Mouse (Mus musculus) embryonic facial prominence, embryonic 10.5 days (tissue): ENCODE results near the gene Htr6. TPM values are rescaled to one million over a fixed set of nuclear protein-coding genes. Genes with fewer than 3 reads are reported as not detected.

Source experiments
- DNase-seq: peaks from one replicate; pipeline ENCODE4 v3.0.0-alpha.2; 2017; ENCODE audit warnings: low spot score
- H3K27ac ChIP-seq: fragments of 300-500 bp; sonication (generic); replicated peaks from 2 replicates; pipeline ENCODE4 v1.5.1; 2016; ENCODE audit warnings: mild to moderate bottlenecking
- H3K27me3 ChIP-seq: fragments of 300-500 bp; sonication (generic); replicated peaks from 2 replicates; pipeline ENCODE4 v1.6.1; 2016; ENCODE audit warnings: low read depth, mild to moderate bottlenecking; ENCODE audit not compliant: poor library complexity, severe bottlenecking
- H3K36me3 ChIP-seq: fragments of 300-500 bp; sonication (generic); replicated peaks from 2 replicates; pipeline ENCODE4 v1.6.1; 2016; ENCODE audit warnings: mild to moderate bottlenecking, moderate library complexity
- H3K4me1 ChIP-seq: fragments of 300-500 bp; sonication (generic); 2 replicates; pipeline ENCODE4 v1.6.1; 2016
- H3K4me3 ChIP-seq: fragments of 300-500 bp; sonication (generic); 2 replicates; pipeline ENCODE4 v1.5.1; 2016; ENCODE audit warnings: mild to moderate bottlenecking, moderate library complexity
- H3K9me3 ChIP-seq: fragments of 300-500 bp; sonication (generic); 2 replicates; pipeline ENCODE4 v1.6.1; 2016; ENCODE audit warnings: mild to moderate bottlenecking
- WGBS: fragments of 180-500 bp; shearing (Covaris S2); methylation state at CpG from one replicate; pipeline ENCODE4 v1.1.7; 2016; 5-methylcytosine and 5-hydroxymethylcytosine counted together
- polyA plus RNA-seq: library from polyadenylated mRNA; unstranded; fragments of >200 nt; fragmentation: Nextera tagmentation; extraction: Ambion mirVana; gene quantifications from 2 replicates; pipeline ENCODE4 v1.2.1, GENCODE M21; 2016

Gene Htr6
- polyA plus RNA-seq, 1 experiment from 2014 or later = 0.26 TPM

- no peak overlapping the region for H3K27ac ChIP-seq
- peaks cover 36% of the 10 kb centered on the region for H3K4me1 ChIP-seq
- no peaks in the 10 kb centered on the region for H3K9me3 ChIP-seq
- WGBS = 74% methylated on average over 11 of the region's 11 CpGs
- H3K27me3 ChIP-seq = peaks cover 53% of the 10 kb centered on the region
- DNase-seq = no peak
- H3K4me3 ChIP-seq = no peak overlapping the region
- H3K36me3 ChIP-seq = peaks cover 42% of the 10 kb centered on the region
These were observed 10.0 kb upstream of the Htr6 start for GRCm38 (mm10) chr4:139085337-139085736.

DNA sequence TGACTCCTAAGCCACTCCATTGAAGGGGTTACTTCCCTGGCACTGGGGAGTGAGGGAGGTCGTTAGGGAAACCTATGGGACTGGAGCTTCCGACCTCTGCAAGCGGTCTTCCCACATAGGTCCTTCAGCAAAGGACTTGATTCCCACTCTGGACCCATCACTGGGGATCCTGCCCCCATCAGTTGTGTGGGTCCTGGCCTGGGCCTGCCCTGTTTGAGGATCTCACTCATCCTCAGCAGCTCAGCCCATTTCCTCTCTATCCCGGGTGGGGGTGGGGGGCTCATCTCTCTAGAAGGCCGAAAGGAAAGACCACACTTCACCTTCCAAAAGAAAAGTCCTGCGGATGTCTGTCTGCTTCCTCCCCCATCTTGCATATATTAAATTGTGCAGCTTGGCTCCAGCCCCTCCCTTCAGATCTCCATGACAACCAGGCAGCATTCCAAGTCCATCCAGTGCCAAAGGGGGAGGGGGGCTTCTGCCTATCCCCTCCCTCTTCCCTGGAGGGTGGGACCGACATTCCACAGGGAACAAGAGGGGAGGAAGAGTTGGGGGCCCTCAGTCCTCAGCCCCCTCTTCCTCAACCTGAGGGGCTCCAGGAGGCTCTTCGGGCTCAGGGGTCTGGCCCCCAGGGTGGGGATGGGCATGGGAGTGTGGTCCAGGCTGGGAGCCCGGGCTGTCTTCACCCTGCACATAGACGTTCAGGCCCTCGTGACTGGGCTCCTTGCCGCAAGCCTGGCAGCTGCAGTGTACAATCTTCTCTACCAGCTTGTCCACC is 7.6 kb upstream of the Htr6 start:
- Histone ChIP-seq H3K27me3 (peaks cover 34% of the 10 kb centered on the region), H3K4me1 (peaks cover 27% of the 10 kb centered on the region), H3K36me3 (peaks cover 34% of the 10 kb centered on the region), H3K27ac (peak overlapping the region; percentile 63), H3K4me3 (peak overlapping the region; percentile 16; the same call in 1 of the 2 replicates), H3K9me3 (no peaks in the 10 kb centered on the region)
- 46% methylated on average over 12 of the region's 12 CpGs for WGBS
- peak; percentile 62 for DNase-seq

GRCm38 (mm10) chr4:139081270-139081931 is 6.0 kb upstream of the Htr6 start:
- peaks cover 42% of the 10 kb centered on the region for H3K27me3 ChIP-seq
- peaks cover 25% of the 10 kb centered on the region for H3K4me1 ChIP-seq
- no peak overlapping the region for H3K4me3 ChIP-seq
- peaks cover 34% of the 10 kb centered on the region for H3K36me3 ChIP-seq
- H3K27ac ChIP-seq = no peak overlapping the region
- WGBS = 80% methylated on average over 18 of the region's 18 CpGs
- DNase-seq = no peak
- no peaks in the 10 kb centered on the region for H3K9me3 ChIP-seq

- 94% methylated on average over 7 of the region's 7 CpGs for WGBS
- DNase-seq = no peak
- Histone ChIP-seq H3K27me3 (peaks cover 48% of the 10 kb centered on the region), H3K27ac (no peak overlapping the region), H3K36me3 (peaks cover 31% of the 10 kb centered on the region), H3K9me3 (no peaks in the 10 kb centered on the region), H3K4me1 (peaks cover 27% of the 10 kb centered on the region), H3K4me3 (no peak overlapping the region)
These were observed 4.9 kb upstream of the Htr6 start for GRCm38 (mm10) chr4:139080259-139080658.

GRCm38 (mm10) chr4:139079439-139079838 is 4.1 kb upstream of the Htr6 start:
- Histone ChIP-seq H3K27ac (no peak overlapping the region), H3K36me3 (peaks cover 22% of the 10 kb centered on the region), H3K4me3 (no peak overlapping the region), H3K4me1 (peaks cover 36% of the 10 kb centered on the region), H3K9me3 (no peaks in the 10 kb centered on the region), H3K27me3 (peaks cover 48% of the 10 kb centered on the region)
- no peak for DNase-seq
- WGBS = 82% methylated on average over 11 of the region's 11 CpGs

GRCm38 (mm10) chr4:139078726-139079125 is 3.4 kb upstream of the Htr6 start:
- H3K4me3 ChIP-seq = no peak overlapping the region
- peaks cover 18% of the 10 kb centered on the region for H3K36me3 ChIP-seq
- whole genome bisulfite sequencing = 17% methylated on average over 4 of the region's 4 CpGs
- peaks cover 37% of the 10 kb centered on the region for H3K4me1 ChIP-seq
- peak; percentile 34 for DNase-seq
- H3K9me3 ChIP-seq = no peaks in the 10 kb centered on the region
- H3K27ac ChIP-seq = no peak overlapping the region
- H3K27me3 ChIP-seq = peaks cover 51% of the 10 kb centered on the region

DNA sequence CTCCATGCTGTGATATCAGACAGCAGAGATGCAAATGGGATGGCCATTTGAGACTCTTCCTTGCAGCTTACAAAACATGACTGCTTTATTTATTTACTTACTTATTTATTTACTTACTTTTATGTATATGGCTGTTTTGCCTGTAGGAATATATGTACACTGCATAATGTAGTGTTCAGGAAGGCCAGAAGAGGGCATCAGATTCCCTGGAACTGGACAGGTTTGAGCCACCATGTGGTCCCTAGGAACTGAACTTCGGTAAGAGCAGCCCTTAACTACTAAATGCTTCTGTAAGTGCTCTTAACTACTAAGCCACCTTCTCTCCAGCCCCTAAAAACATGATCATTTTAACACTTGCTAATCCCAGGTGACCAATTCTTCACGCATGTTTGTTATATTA is 2.9 kb upstream of the Htr6 start:
- peak; percentile 40 for DNase-seq
- peaks cover 55% of the 10 kb centered on the region for H3K27me3 ChIP-seq
- peaks cover 14% of the 10 kb centered on the region for H3K36me3 ChIP-seq

GRCm38 (mm10) chr4:139075915-139076314 is 545 bp upstream of the Htr6 start:
- Histone ChIP-seq H3K27me3 (peaks cover 73% of the 10 kb centered on the region), H3K4me3 (peak overlapping the region; percentile 71), H3K4me1 (peaks cover 21% of the 10 kb centered on the region), H3K9me3 (no peaks in the 10 kb centered on the region), H3K27ac (no peak overlapping the region), H3K36me3 (no peaks in the 10 kb centered on the region)
- 16% methylated on average over 5 of the region's 5 CpGs for WGBS
- no peak for DNase-seq

More for the DNA sequence above, 2.9 kb upstream of the Htr6 start:
- no peak overlapping the region for H3K27ac ChIP-seq
- 37% methylated on average over 2 of the region's 2 CpGs for WGBS
- H3K4me1 ChIP-seq = peaks cover 33% of the 10 kb centered on the region
- no peaks in the 10 kb centered on the region for H3K9me3 ChIP-seq
- H3K4me3 ChIP-seq = no peak overlapping the region

- no peaks in the 10 kb centered on the region for H3K36me3 ChIP-seq
- peak overlapping the region; percentile 71 for H3K4me3 ChIP-seq
- H3K4me1 ChIP-seq = peaks cover 19% of the 10 kb centered on the region
- DNase-seq = peak; percentile 28
- WGBS = 20% methylated on average over 29 of the region's 29 CpGs
- no peak overlapping the region for H3K27ac ChIP-seq
- H3K9me3 ChIP-seq = no peaks in the 10 kb centered on the region
- peaks cover 89% of the 10 kb centered on the region for H3K27me3 ChIP-seq
These were observed 1.3 kb downstream of the Htr6 start for GRCm38 (mm10) chr4:139074060-139074459.

DNA sequence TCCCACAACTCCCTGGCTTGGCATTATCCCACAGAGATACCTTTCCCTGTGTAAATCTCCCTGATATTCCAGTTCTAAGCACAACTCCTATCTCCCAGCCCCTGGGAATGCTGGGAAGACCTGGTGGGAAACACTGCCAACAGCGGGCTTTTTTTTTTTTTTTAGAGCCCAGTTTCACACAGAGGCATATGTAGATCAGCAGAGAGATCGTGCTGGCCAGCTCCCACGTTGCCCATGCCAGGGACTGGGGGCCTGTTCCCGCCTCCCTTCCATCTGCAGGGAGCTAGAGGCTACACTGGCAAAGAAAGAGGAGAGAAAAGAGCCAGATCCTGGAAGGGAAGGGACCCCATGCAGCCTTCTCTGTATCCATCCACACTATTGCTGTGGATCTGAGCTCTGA is 7.1 kb downstream of the Htr6 start:
- Histone ChIP-seq H3K4me3 (no peak overlapping the region), H3K27ac (no peak overlapping the region), H3K9me3 (0 out of 2 replicates have a peak, but pooled peaks cover 2% of the 10 kb centered on the region), H3K27me3 (peaks cover 53% of the 10 kb centered on the region), H3K4me1 (no peaks in the 10 kb centered on the region), H3K36me3 (no peaks in the 10 kb centered on the region)
- no peak for DNase-seq
- 43% methylated on average over 4 of the region's 4 CpGs for WGBS

DNA sequence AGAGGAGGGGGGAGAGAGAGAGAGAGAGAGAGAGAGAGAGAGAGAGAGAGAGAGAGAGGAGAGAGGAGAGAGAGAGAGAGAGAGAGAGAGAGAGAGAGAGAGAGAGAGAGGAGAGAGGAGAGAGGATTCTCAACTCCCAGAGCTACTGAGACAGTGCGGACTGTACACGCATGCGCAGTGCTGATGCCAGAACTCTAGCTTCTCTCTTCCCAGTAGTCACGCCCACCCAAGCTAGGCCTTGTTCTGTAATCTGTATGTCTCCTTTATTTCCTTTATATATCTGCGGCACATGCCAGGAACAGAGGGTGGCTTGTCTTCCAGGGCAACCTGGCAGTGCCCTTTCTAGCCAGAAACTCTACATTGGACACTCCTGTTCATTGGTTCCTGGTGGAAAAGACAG is 10.5 kb downstream of the Htr6 start:
- H3K9me3 ChIP-seq = 0 out of 2 replicates have a peak, but pooled peaks cover 2% of the 10 kb centered on the region
- WGBS = 93% methylated on average over 5 of the region's 5 CpGs
- H3K27ac ChIP-seq = no peak overlapping the region
- H3K36me3 ChIP-seq = no peaks in the 10 kb centered on the region
- no peaks in the 10 kb centered on the region for H3K4me1 ChIP-seq
- DNase-seq = no peak
- no peak overlapping the region for H3K4me3 ChIP-seq
- peaks cover 20% of the 10 kb centered on the region for H3K27me3 ChIP-seq

GRCm38 (mm10) chr4:139059569-139059968 is 15.8 kb downstream of the Htr6 start:
- no peak overlapping the region for H3K4me3 ChIP-seq
- H3K27ac ChIP-seq = no peak overlapping the region
- H3K36me3 ChIP-seq = no peaks in the 10 kb centered on the region
- no peaks in the 10 kb centered on the region for H3K9me3 ChIP-seq
- H3K27me3 ChIP-seq = no peaks in the 10 kb centered on the region; the same call in 1 of the 2 replicates
- WGBS = 4% methylated on average over 7 of the region's 7 CpGs
- peaks cover 4% of the 10 kb centered on the region; the same call in 1 of the 2 replicates for H3K4me1 ChIP-seq
- DNase-seq = peak; percentile 83

GRCm38 (mm10) chr4:139058029-139058428 is 17.3 kb downstream of the Htr6 start:
- H3K4me3 ChIP-seq = no peak overlapping the region
- no peak overlapping the region for H3K27ac ChIP-seq
- no peak for DNase-seq
- no peaks in the 10 kb centered on the region; the same call in 1 of the 2 replicates for H3K27me3 ChIP-seq
- H3K36me3 ChIP-seq = no peaks in the 10 kb centered on the region
- no peaks in the 10 kb centered on the region for H3K9me3 ChIP-seq
- WGBS = 89% methylated on average over 5 of the region's 5 CpGs
- H3K4me1 ChIP-seq = peaks cover 9% of the 10 kb centered on the region; the same call in 1 of the 2 replicates
